Mouse (Mus musculus): Measurements from ENCODE around the gene Emilin2. TPM values are rescaled to one million over a fixed set of nuclear protein-coding genes. Genes with fewer than 3 reads are reported as not detected.
A peak's percentile ranks its signal among the peaks of the same experiment; 100 is the strongest.

Gene Emilin2
- polyA plus RNA-seq, 1 experiment from 2014 or later, result 45.4 TPM

DNA sequence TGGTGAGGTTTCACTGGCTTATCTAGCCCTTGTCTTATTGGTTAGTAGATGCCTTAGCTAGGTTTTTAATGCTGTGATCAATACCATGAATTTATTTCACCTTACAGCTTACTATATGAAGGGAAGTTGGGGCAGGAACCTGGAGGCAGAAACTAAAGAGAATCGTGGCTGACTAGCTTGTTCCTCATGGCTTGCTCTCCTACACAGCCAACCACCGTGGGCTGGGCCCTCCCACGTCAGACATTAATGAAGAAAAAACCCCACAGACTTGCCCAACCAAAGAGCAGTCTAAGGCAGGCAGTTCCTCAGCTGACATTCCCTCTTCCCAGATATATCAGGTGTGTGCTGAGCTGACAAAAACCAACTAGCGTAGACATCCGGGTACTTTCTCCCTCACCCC, 88.1 kb downstream of the Emilin2 start:
- H3K9ac ChIP-seq (ENCODE audit: low read length), result no peak overlapping the region
- no peak for ATAC-seq (ENCODE audit: insufficient number of reproducible peaks, insufficient read depth, low FRiP score, low read depth)
- no peaks in the 10 kb centered on the region for H3K27me3 ChIP-seq (ENCODE audit: control insufficient read depth, insufficient read depth, low read length)
- peaks cover 2 to 34% of the 10 kb centered on the region in 2 experiments for H3K4me1 ChIP-seq (ENCODE audit: control insufficient read depth in 2 of 2, insufficient read depth in 2 of 2, low read length in 2 of 2)
- H3K4me2 ChIP-seq (ENCODE audit: low read length), result no peak overlapping the region
- H3K36me3 ChIP-seq (ENCODE audit: control insufficient read depth, insufficient read depth, low read length), result 0 out of 2 replicates have a peak, but pooled peaks cover 3% of the 10 kb centered on the region
- no peaks in the 10 kb centered on the region for H3K9me3 ChIP-seq (ENCODE audit: control insufficient read depth, low read length)
- 69% methylated on average over 5 of the region's 5 CpGs for WGBS
- no peak overlapping the region for H3K27ac ChIP-seq (replicated peaks in 1 of 2; ENCODE audit: control insufficient read depth in 1 of 2, insufficient read depth in 1 of 2, low read depth in 2 of 2, low read length in 2 of 2)
- no peak overlapping the region for H3K4me3 ChIP-seq (ENCODE audit: control insufficient read depth in 1 of 2, insufficient read depth in 1 of 2, low read depth in 1 of 2, low read length in 2 of 2)

GRCm38 (mm10) chr17:71221383-71221782, 90.4 kb downstream of the Emilin2 start:
- H3K9ac ChIP-seq (ENCODE audit: low read length), result no peak overlapping the region
- H3K9me3 ChIP-seq (ENCODE audit: control insufficient read depth, low read length), result no peaks in the 10 kb centered on the region
- H3K36me3 ChIP-seq (ENCODE audit: control insufficient read depth, insufficient read depth, low read length), result peaks cover 7% of the 10 kb centered on the region; the same call in 1 of the 2 replicates
- peak overlapping the region; percentile 53 to 78 for H3K27ac ChIP-seq (replicated peaks in 1 of 2; ENCODE audit: control insufficient read depth in 1 of 2, insufficient read depth in 1 of 2, low read depth in 2 of 2, low read length in 2 of 2)
- H3K4me3 ChIP-seq (ENCODE audit: control insufficient read depth in 1 of 2, insufficient read depth in 1 of 2, low read depth in 1 of 2, low read length in 2 of 2), result no peak overlapping the region
- peaks cover 2 to 34% of the 10 kb centered on the region in 2 experiments for H3K4me1 ChIP-seq (ENCODE audit: control insufficient read depth in 2 of 2, insufficient read depth in 2 of 2, low read length in 2 of 2)
- no peak overlapping the region for H3K4me2 ChIP-seq (ENCODE audit: low read length)
- WGBS, result 72% methylated on average over 3 of the region's 3 CpGs
- no peaks in the 10 kb centered on the region for H3K27me3 ChIP-seq (ENCODE audit: control insufficient read depth, insufficient read depth, low read length)
- peak; percentile 60; the same call in 1 of the 2 replicates for ATAC-seq (ENCODE audit: insufficient number of reproducible peaks, insufficient read depth, low FRiP score, low read depth)

- Histone ChIP-seq H3K4me3 (ENCODE audit: control insufficient read depth in 1 of 2, insufficient read depth in 1 of 2, low read depth in 1 of 2, low read length in 2 of 2) (no peak overlapping the region), H3K27ac (replicated peaks in 1 of 2; ENCODE audit: control insufficient read depth in 1 of 2, insufficient read depth in 1 of 2, low read depth in 2 of 2, low read length in 2 of 2) (no peak overlapping the region), H3K9me3 (ENCODE audit: control insufficient read depth, low read length) (no peaks in the 10 kb centered on the region), H3K4me1 (ENCODE audit: control insufficient read depth in 2 of 2, insufficient read depth in 2 of 2, low read length in 2 of 2) (peaks cover 8 to 36% of the 10 kb centered on the region in 2 experiments), H3K9ac (ENCODE audit: low read length) (no peak overlapping the region), H3K4me2 (ENCODE audit: low read length) (no peak overlapping the region), H3K27me3 (ENCODE audit: control insufficient read depth, insufficient read depth, low read length) (no peaks in the 10 kb centered on the region), H3K36me3 (ENCODE audit: control insufficient read depth, insufficient read depth, low read length) (peaks cover 4% of the 10 kb centered on the region; the same call in 1 of the 2 replicates)
- 92% methylated on average over 5 of the region's 5 CpGs for whole genome bisulfite sequencing
- no peak for ATAC-seq (ENCODE audit: insufficient number of reproducible peaks, insufficient read depth, low FRiP score, low read depth)
These were observed 94.6 kb downstream of the Emilin2 start for GRCm38 (mm10) chr17:71217111-71217685.

GRCm38 (mm10) chr17:71216263-71216662, 95.5 kb downstream of the Emilin2 start:
- ATAC-seq (ENCODE audit: insufficient number of reproducible peaks, insufficient read depth, low FRiP score, low read depth), result no peak
- peaks cover 4% of the 10 kb centered on the region; the same call in 1 of the 2 replicates for H3K36me3 ChIP-seq (ENCODE audit: control insufficient read depth, insufficient read depth, low read length)
- no peak overlapping the region for H3K27ac ChIP-seq (replicated peaks in 1 of 2; ENCODE audit: control insufficient read depth in 1 of 2, insufficient read depth in 1 of 2, low read depth in 2 of 2, low read length in 2 of 2)
- no peak overlapping the region for H3K4me2 ChIP-seq (ENCODE audit: low read length)
- H3K27me3 ChIP-seq (ENCODE audit: control insufficient read depth, insufficient read depth, low read length), result no peaks in the 10 kb centered on the region
- no peak overlapping the region for H3K4me3 ChIP-seq (ENCODE audit: control insufficient read depth in 1 of 2, insufficient read depth in 1 of 2, low read depth in 1 of 2, low read length in 2 of 2)
- H3K9me3 ChIP-seq (ENCODE audit: control insufficient read depth, low read length), result no peaks in the 10 kb centered on the region
- WGBS, result 88% methylated on average over 2 of the region's 2 CpGs
- peaks cover 8 to 33% of the 10 kb centered on the region in 2 experiments for H3K4me1 ChIP-seq (ENCODE audit: control insufficient read depth in 2 of 2, insufficient read depth in 2 of 2, low read length in 2 of 2)
- no peak overlapping the region for H3K9ac ChIP-seq (ENCODE audit: low read length)

DNA sequence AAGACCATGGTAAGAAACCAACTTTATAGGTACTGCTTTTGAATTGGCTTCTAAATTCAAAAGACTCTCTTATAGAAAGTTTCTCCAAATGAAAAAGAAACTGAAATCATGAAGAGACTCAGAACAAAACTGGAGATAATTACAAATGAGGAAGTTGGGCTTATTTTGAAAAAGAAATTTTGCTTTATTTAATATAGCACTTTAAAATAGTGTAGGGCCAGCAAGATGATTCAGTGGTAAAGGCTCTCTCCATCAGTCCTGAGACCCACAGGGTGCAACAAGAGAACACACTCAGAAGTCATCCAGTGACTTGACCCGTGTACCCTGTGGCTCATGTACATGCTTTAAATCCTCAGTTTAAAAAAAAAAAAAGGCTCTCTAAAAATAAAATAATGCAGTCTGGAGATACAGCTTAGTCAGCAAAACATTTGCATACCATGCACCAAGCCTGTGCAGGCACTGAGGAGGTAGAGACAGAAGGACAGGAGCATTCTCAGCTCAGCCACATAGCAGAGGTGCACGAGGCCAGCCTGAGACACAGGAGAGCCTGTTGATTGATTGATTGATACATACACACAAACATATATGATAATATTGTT, 96.4 kb downstream of the Emilin2 start:
- Histone ChIP-seq H3K9ac (ENCODE audit: low read length) (no peak overlapping the region), H3K4me2 (ENCODE audit: low read length) (no peak overlapping the region), H3K4me1 (ENCODE audit: control insufficient read depth in 2 of 2, insufficient read depth in 2 of 2, low read length in 2 of 2) (peaks cover 6 to 26% of the 10 kb centered on the region in 2 experiments), H3K4me3 (ENCODE audit: control insufficient read depth in 1 of 2, insufficient read depth in 1 of 2, low read depth in 1 of 2, low read length in 2 of 2) (no peak overlapping the region), H3K27me3 (ENCODE audit: control insufficient read depth, insufficient read depth, low read length) (no peaks in the 10 kb centered on the region), H3K9me3 (ENCODE audit: control insufficient read depth, low read length) (no peaks in the 10 kb centered on the region), H3K36me3 (ENCODE audit: control insufficient read depth, insufficient read depth, low read length) (peaks cover 4% of the 10 kb centered on the region; the same call in 1 of the 2 replicates), H3K27ac (replicated peaks in 1 of 2; ENCODE audit: control insufficient read depth in 1 of 2, insufficient read depth in 1 of 2, low read depth in 2 of 2, low read length in 2 of 2) (0 out of 4 replicates have a peak overlapping the region, but pooled peaks of 1 of the 2 experiments have one; percentile 9)
- ATAC-seq (ENCODE audit: insufficient number of reproducible peaks, insufficient read depth, low FRiP score, low read depth), result no peak
- WGBS, result 39% methylated on average over 2 of the region's 2 CpGs

GRCm38 (mm10) chr17:71214514-71215240, 97.1 kb downstream of the Emilin2 start:
- Histone ChIP-seq H3K9me3 (ENCODE audit: control insufficient read depth, low read length) (no peaks in the 10 kb centered on the region), H3K4me2 (ENCODE audit: low read length) (no peak overlapping the region), H3K36me3 (ENCODE audit: control insufficient read depth, insufficient read depth, low read length) (peaks cover 4% of the 10 kb centered on the region; the same call in 1 of the 2 replicates), H3K9ac (ENCODE audit: low read length) (no peak overlapping the region), H3K27me3 (ENCODE audit: control insufficient read depth, insufficient read depth, low read length) (no peaks in the 10 kb centered on the region), H3K4me3 (ENCODE audit: control insufficient read depth in 1 of 2, insufficient read depth in 1 of 2, low read depth in 1 of 2, low read length in 2 of 2) (no peak overlapping the region), H3K27ac (replicated peaks in 1 of 2; ENCODE audit: control insufficient read depth in 1 of 2, insufficient read depth in 1 of 2, low read depth in 2 of 2, low read length in 2 of 2) (no peak overlapping the region), H3K4me1 (ENCODE audit: control insufficient read depth in 2 of 2, insufficient read depth in 2 of 2, low read length in 2 of 2) (peaks cover 6 to 23% of the 10 kb centered on the region in 2 experiments)
- 69% methylated on average over 17 of the region's 17 CpGs for WGBS
- no peak for ATAC-seq (ENCODE audit: insufficient number of reproducible peaks, insufficient read depth, low FRiP score, low read depth)

DNA sequence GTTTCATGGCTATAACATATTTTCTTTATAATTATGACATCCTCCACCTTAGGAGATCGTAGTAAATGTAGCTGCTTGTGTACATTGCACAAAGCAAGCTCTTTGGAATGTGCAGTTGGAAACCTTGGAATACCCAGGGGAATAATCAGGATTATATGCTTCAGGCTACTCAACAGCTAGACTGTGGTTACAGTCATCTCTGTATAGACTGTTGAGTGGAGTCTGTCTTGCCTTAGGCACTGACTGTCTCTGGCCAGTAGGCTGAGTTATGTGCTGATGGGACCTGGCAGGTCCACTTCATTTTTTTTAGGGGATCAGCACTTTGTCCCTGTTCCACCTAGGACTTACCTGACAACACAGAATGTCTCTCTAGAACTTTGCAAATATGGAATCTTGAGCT, 98.1 kb downstream of the Emilin2 start:
- Histone ChIP-seq H3K36me3 (ENCODE audit: control insufficient read depth, insufficient read depth, low read length) (peaks cover 4% of the 10 kb centered on the region; the same call in 1 of the 2 replicates), H3K9ac (ENCODE audit: low read length) (no peak overlapping the region), H3K4me1 (ENCODE audit: control insufficient read depth in 2 of 2, insufficient read depth in 2 of 2, low read length in 2 of 2) (peaks cover 6 to 19% of the 10 kb centered on the region in 2 experiments), H3K4me3 (ENCODE audit: control insufficient read depth in 1 of 2, insufficient read depth in 1 of 2, low read depth in 1 of 2, low read length in 2 of 2) (no peak overlapping the region), H3K9me3 (ENCODE audit: control insufficient read depth, low read length) (no peaks in the 10 kb centered on the region), H3K4me2 (ENCODE audit: low read length) (no peak overlapping the region), H3K27me3 (ENCODE audit: control insufficient read depth, insufficient read depth, low read length) (no peaks in the 10 kb centered on the region), H3K27ac (replicated peaks in 1 of 2; ENCODE audit: control insufficient read depth in 1 of 2, insufficient read depth in 1 of 2, low read depth in 2 of 2, low read length in 2 of 2) (no peak overlapping the region)
- 84% methylated on average over 1 of the region's 1 CpGs for WGBS
- no peak for ATAC-seq (ENCODE audit: insufficient number of reproducible peaks, insufficient read depth, low FRiP score, low read depth)

Measured in heart, embryonic 14.5 days (tissue).